Comparison of ENCODE assay signal across 8 mouse cellular contexts in genomic region chr4:117039925-117040687, GRCm38 (mm10). TPM values are rescaled to one million over a fixed set of nuclear protein-coding genes. Genes with fewer than 3 reads are reported as not detected.
DNase-seq lines count a peak whose midpoint lies in the region; ATAC-seq lines count a peak whose summit lies in the region.

No protein-coding gene starts in this region.

- H3K4me1 ChIP-seq in neural tube, embryonic 11.5 days (ENCODE audit: control insufficient read depth, insufficient read depth, low read length), result peaks cover 8% of the 10 kb centered on the region
- no peaks in the 10 kb centered on the region; the same call in 1 of the 2 replicates for H3K4me1 ChIP-seq in forebrain, embryonic 11.5 days (replicated peaks; ENCODE audit: control insufficient read depth, insufficient read depth, low read length)
- H3K4me1 ChIP-seq in hindbrain, embryonic 10.5 days (replicated peaks), result peaks cover 23% of the 10 kb centered on the region

- H3K27me3 ChIP-seq in neural tube, embryonic 11.5 days (ENCODE audit: control insufficient read depth, insufficient read depth, low read length), result no peaks in the 10 kb centered on the region
- H3K27me3 ChIP-seq in forebrain, embryonic 11.5 days (ENCODE audit: control insufficient read depth, insufficient read depth, low read length), result no peaks in the 10 kb centered on the region
- no peaks in the 10 kb centered on the region for H3K27me3 ChIP-seq in hindbrain, embryonic 10.5 days (ENCODE audit: insufficient read depth, poor library complexity, severe bottlenecking)

- no peak overlapping the region for H3K4me2 ChIP-seq in neural tube, embryonic 11.5 days (ENCODE audit: low read depth)
- H3K4me2 ChIP-seq in forebrain, embryonic 11.5 days (ENCODE audit: low read depth, low read length, severe bottlenecking), result no peak overlapping the region

- no peak for ATAC-seq in neural tube, embryonic 11.5 days (ENCODE audit: insufficient read depth, low FRiP score, low TSS enrichment)
- ATAC-seq in forebrain, embryonic 11.5 days (replicated peaks; ENCODE audit: low FRiP score), result no peak

- H3K36me3 ChIP-seq in neural tube, embryonic 11.5 days (ENCODE audit: control insufficient read depth, insufficient read depth, low read length), result no peaks in the 10 kb centered on the region
- H3K36me3 ChIP-seq in forebrain, embryonic 11.5 days (ENCODE audit: control insufficient read depth, insufficient read depth, low read length), result no peaks in the 10 kb centered on the region
- H3K36me3 ChIP-seq in hindbrain, embryonic 10.5 days, result peaks cover 14% of the 10 kb centered on the region

- no peaks in the 10 kb centered on the region for H3K9me3 ChIP-seq in neural tube, embryonic 11.5 days (ENCODE audit: control insufficient read depth, low read length)
- H3K9me3 ChIP-seq in forebrain, embryonic 11.5 days (ENCODE audit: control insufficient read depth, low read length), result no peaks in the 10 kb centered on the region
- no peaks in the 10 kb centered on the region for H3K9me3 ChIP-seq in hindbrain, embryonic 10.5 days

- WGBS in neural tube, embryonic 11.5 days, result 35% methylated on average over 9 of the region's 9 CpGs
- 63% methylated on average over 9 of the region's 9 CpGs for WGBS in forebrain, embryonic 11.5 days
- WGBS in hindbrain, embryonic 10.5 days, result 63% methylated on average over 9 of the region's 9 CpGs

- H3K4me3 ChIP-seq in neural tube, embryonic 11.5 days (ENCODE audit: low read depth, low read length), result no peak overlapping the region
- H3K4me3 ChIP-seq in forebrain, embryonic 11.5 days (ENCODE audit: low read depth, low read length), result no peak overlapping the region
- no peak overlapping the region for H3K4me3 ChIP-seq in hindbrain, embryonic 10.5 days

- H3K27ac ChIP-seq in neural tube, embryonic 11.5 days (ENCODE audit: low read depth, low read length), result peak overlapping the region; percentile 67
- peak overlapping the region; percentile 41; the same call in 1 of the 2 replicates for H3K27ac ChIP-seq in forebrain, embryonic 11.5 days (ENCODE audit: low read depth, low read length)
- H3K27ac ChIP-seq in hindbrain, embryonic 10.5 days, result peak overlapping the region; percentile 66

- H3K9ac ChIP-seq in neural tube, embryonic 11.5 days (ENCODE audit: low read length), result no peak overlapping the region
- no peak overlapping the region for H3K9ac ChIP-seq in forebrain, embryonic 11.5 days (ENCODE audit: low read length)

- peak; percentile 26 for DNase-seq in neural tube, embryonic 11.5 days (ENCODE audit: low spot score)
- no peak for DNase-seq in neural tube, embryonic 10.5 days (ENCODE audit: extremely low spot score, low spot score)
- no peak for DNase-seq in forebrain, embryonic 11.5 days (ENCODE audit: low spot score)
- DNase-seq in hindbrain, embryonic 10.5 days (ENCODE audit: low spot score), result no peak
- peak; percentile 71 to 93 for DNase-seq in layer of hippocampus, adult 18-20 months (ENCODE audit: low spot score in 2 of 2)
- DNase-seq in lung, postnatal 25 days (ENCODE audit: low spot score), result peak; percentile 49
- DNase-seq in skeletal muscle tissue, adult 2 months (ENCODE audit: low read depth, low spot score), result peak; percentile 48
- no peak for DNase-seq in thymus, postnatal 25 days

RNA-seq across cellular contexts. Expression of gene Eif2b3, which starts 20.9 kb away (rescaled TPM):
- 48.1 and 52.5 TPM in 2 replicates for polyA plus RNA-seq in neural tube, embryonic 11.5 days (2014; fragmentation: Nextera tagmentation; extraction: Ambion mirVana)
- 45.7 and 47.5 TPM in 2 replicates for polyA plus RNA-seq in forebrain, embryonic 11.5 days (2014; fragmentation: Nextera tagmentation; extraction: Ambion mirVana)
- polyA plus RNA-seq in hindbrain, embryonic 10.5 days (2016; fragmentation: Nextera tagmentation; extraction: Ambion mirVana), result 49.1 and 56.2 TPM in 2 replicates
- total RNA-seq in layer of hippocampus, adult 18-20 months (2021), result 10 to 100 TPM; 15.8 to 17.8 TPM

RNA-seq across cellular contexts. Expression of gene Hectd3, which starts 45.0 kb away (rescaled TPM):
- polyA plus RNA-seq in neural tube, embryonic 11.5 days (2014; fragmentation: Nextera tagmentation; extraction: Ambion mirVana), result 12.9 and 14.7 TPM in 2 replicates
- 12.7 and 13.7 TPM in 2 replicates for polyA plus RNA-seq in forebrain, embryonic 11.5 days (2014; fragmentation: Nextera tagmentation; extraction: Ambion mirVana)
- 11.3 and 15.4 TPM in 2 replicates for polyA plus RNA-seq in hindbrain, embryonic 10.5 days (2016; fragmentation: Nextera tagmentation; extraction: Ambion mirVana)
- total RNA-seq in layer of hippocampus, adult 18-20 months (2021), result 10 to 100 TPM; 43.7 to 45.4 TPM

RNA-seq across cellular contexts. Expression of gene Urod, which starts 45.9 kb away (rescaled TPM):
- polyA plus RNA-seq in neural tube, embryonic 11.5 days (2014; fragmentation: Nextera tagmentation; extraction: Ambion mirVana), result 89.8 and 99.2 TPM in 2 replicates
- polyA plus RNA-seq in forebrain, embryonic 11.5 days (2014; fragmentation: Nextera tagmentation; extraction: Ambion mirVana), result 84.1 and 88.3 TPM in 2 replicates
- 106 and 115 TPM in 2 replicates for polyA plus RNA-seq in hindbrain, embryonic 10.5 days (2016; fragmentation: Nextera tagmentation; extraction: Ambion mirVana)
- total RNA-seq in layer of hippocampus, adult 18-20 months (2021), result 10 to 100 TPM; 61.9 to 69.4 TPM

RNA-seq across cellular contexts. Expression of gene Ptch2, which starts 55.8 kb away (rescaled TPM):
- 3.4 and 3.9 TPM in 2 replicates for polyA plus RNA-seq in neural tube, embryonic 11.5 days (2014; fragmentation: Nextera tagmentation; extraction: Ambion mirVana)
- polyA plus RNA-seq in forebrain, embryonic 11.5 days (2014; fragmentation: Nextera tagmentation; extraction: Ambion mirVana), result 5.8 and 6.4 TPM in 2 replicates
- 5.8 and 6.9 TPM in 2 replicates for polyA plus RNA-seq in hindbrain, embryonic 10.5 days (2016; fragmentation: Nextera tagmentation; extraction: Ambion mirVana)
- total RNA-seq in layer of hippocampus, adult 18-20 months (2021), result 1 to 10 TPM; 1.6 to 1.8 TPM

Comparison
In these comparisons a context has a peak if more than half of its experiments do, and no peak if none do; other contexts are left out.
1. DNase-seq: peak in neural tube, embryonic 11.5 days (single experiment), layer of hippocampus, adult 18-20 months (2 of 2), lung, postnatal 25 days (single experiment) and skeletal muscle tissue, adult 2 months (single experiment); none in neural tube, embryonic 10.5 days (single experiment), forebrain, embryonic 11.5 days (single experiment), hindbrain, embryonic 10.5 days (single experiment) and thymus, postnatal 25 days (single experiment).
2. Peak in every context shown above with its lines, with median percentiles within 50 percentile points of each other: H3K27ac ChIP-seq.